Mouse (Mus musculus): ENCODE results near the gene Tuba3b.

- TF ChIP-seq POLR2A (IDR thresholded peaks at IDR 0.05; ENCODE audit: borderline replicate concordance, insufficient read depth, low read length) = no peak
- no peak for TF ChIP-seq CTCF (IDR thresholded peaks at IDR 0.05; ENCODE audit: borderline replicate concordance, insufficient read depth, low read depth, low read length)
Measured at GRCm38 (mm10) chr6:145604648-145605047, 10.9 kb upstream of the Tuba3b start.
